8 mouse cellular contexts compared by ENCODE assay signal in genomic region chr10:24711071-24711470, GRCm38 (mm10). TPM values are rescaled to one million over a fixed set of nuclear protein-coding genes. Genes with fewer than 3 reads are reported as not detected.
DNase-seq lines count a peak whose midpoint lies in the region; ATAC-seq and TF ChIP-seq lines count a peak whose summit lies in the region.

No protein-coding gene starts in this region.

- ATAC-seq in cerebellum, adult (ENCODE audit: insufficient number of reproducible peaks, low FRiP score, low TSS enrichment) = 0 out of 2 replicates have a peak, but pooled peaks have one; percentile 11
- ATAC-seq in forebrain, embryonic 16.5 days = peak; percentile 41; the same call in 1 of the 2 replicates
- ATAC-seq in neural tube, embryonic 12.5 days (ENCODE audit: low FRiP score, low read depth) = peak; percentile 5; the same call in 1 of the 2 replicates

- DNase-seq in cerebellum, adult 11 months = no peak
- no peak for DNase-seq in CH12.LX (ENCODE audit: extremely low read depth)
- DNase-seq in limb, embryonic 10.5 days (ENCODE audit: low spot score) = peak; percentile 36
- no peak for DNase-seq in thymus, postnatal 0 days (ENCODE audit: low spot score)
- no peak for DNase-seq in gastrocnemius, postnatal 25 days

- H3K36me3 ChIP-seq in CH12.LX (replicated peaks in 1 of 2; ENCODE audit: control insufficient read depth in 1 of 2, insufficient read depth in 1 of 2, low read length in 1 of 2) = no peaks in the 10 kb centered on the region
- H3K36me3 ChIP-seq in forebrain, embryonic 16.5 days (ENCODE audit: control insufficient read depth, insufficient read depth) = no peaks in the 10 kb centered on the region
- H3K36me3 ChIP-seq in limb, embryonic 10.5 days = no peaks in the 10 kb centered on the region
- no peaks in the 10 kb centered on the region for H3K36me3 ChIP-seq in neural tube, embryonic 12.5 days

- H3K4me3 ChIP-seq in CH12.LX (replicated peaks in 1 of 3; ENCODE audit: low read depth in 2 of 3, low read length in 2 of 3, poor library complexity in 1 of 3) = peak overlapping the region; percentile 51 to 86 (median 63)
- H3K4me3 ChIP-seq in forebrain, embryonic 16.5 days (replicated peaks; ENCODE audit: low read length) = peak overlapping the region; percentile 73
- peak overlapping the region; percentile 75 for H3K4me3 ChIP-seq in limb, embryonic 10.5 days
- H3K4me3 ChIP-seq in neural tube, embryonic 12.5 days = peak overlapping the region; percentile 65

- H3K79me2 ChIP-seq in CH12.LX (replicated peaks; ENCODE audit: control insufficient read depth, extremely low read depth, insufficient read depth, poor library complexity, severe bottlenecking) = no peaks in the 10 kb centered on the region

- peak overlapping the region; percentile 67 for H3K9ac ChIP-seq in CH12.LX (ENCODE audit: insufficient read depth, low read depth)
- H3K9ac ChIP-seq in forebrain, embryonic 16.5 days (replicated peaks; ENCODE audit: low read depth, low read length) = peak overlapping the region; percentile 71; the same call in 1 of the 2 replicates
- H3K9ac ChIP-seq in neural tube, embryonic 12.5 days = no peak overlapping the region

- peaks cover 12% of the 10 kb centered on the region for H3K27me3 ChIP-seq in CH12.LX (replicated peaks)
- H3K27me3 ChIP-seq in forebrain, embryonic 16.5 days (replicated peaks; ENCODE audit: control insufficient read depth, insufficient read depth, low read length) = no peaks in the 10 kb centered on the region
- H3K27me3 ChIP-seq in limb, embryonic 10.5 days (ENCODE audit: low read depth, poor library complexity, severe bottlenecking) = peaks cover 42% of the 10 kb centered on the region
- peaks cover 20% of the 10 kb centered on the region for H3K27me3 ChIP-seq in neural tube, embryonic 12.5 days (replicated peaks)

- no peak overlapping the region for H3K27ac ChIP-seq in CH12.LX (ENCODE audit: insufficient read depth, low read depth)
- no peak overlapping the region for H3K27ac ChIP-seq in forebrain, embryonic 16.5 days (ENCODE audit: low read length)
- no peak overlapping the region for H3K27ac ChIP-seq in limb, embryonic 10.5 days
- no peak overlapping the region for H3K27ac ChIP-seq in neural tube, embryonic 12.5 days

- in situ Hi-C loops in CH12.LX (cut with MboI; ENCODE audit: low pct_ligation_motif_present, low pct_unique_long_range_greater_than_20kb, low sequenced_read_pairs) = no loop called here

- no peak for TF ChIP-seq CTCF in CH12.LX (conservative IDR thresholded peaks at IDR 0.05 in 1 of 2, IDR thresholded peaks at IDR 0.05 in 1 of 2; ENCODE audit: low read depth in 2 of 2, low read length in 2 of 2)

- no peak for TF ChIP-seq EP300 in CH12.LX (IDR thresholded peaks at IDR 0.05; ENCODE audit: low read length)

- no peak for TF ChIP-seq POLR2A in CH12.LX (IDR thresholded peaks at IDR 0.05; ENCODE audit: low read depth, low read length)

- H3K4me2 ChIP-seq in CH12.LX (ENCODE audit: insufficient read depth, low read depth, poor library complexity, severe bottlenecking) = peak overlapping the region; percentile 83
- peak overlapping the region; percentile 100 for H3K4me2 ChIP-seq in forebrain, embryonic 16.5 days (ENCODE audit: low read length)
- peak overlapping the region; percentile 100 for H3K4me2 ChIP-seq in neural tube, embryonic 12.5 days (replicated peaks)

- H3K4me1 ChIP-seq in CH12.LX (ENCODE audit: control insufficient read depth in 1 of 2, insufficient read depth in 2 of 2) = peaks cover 0 to 14% of the 10 kb centered on the region in 2 experiments; a peak in 2 of 4 replicates
- peaks cover 7% of the 10 kb centered on the region for H3K4me1 ChIP-seq in forebrain, embryonic 16.5 days (replicated peaks; ENCODE audit: control insufficient read depth, insufficient read depth, low read length)
- peaks cover 15% of the 10 kb centered on the region for H3K4me1 ChIP-seq in limb, embryonic 10.5 days
- H3K4me1 ChIP-seq in neural tube, embryonic 12.5 days = 0 out of 2 replicates have a peak, but pooled peaks cover 5% of the 10 kb centered on the region

- H3K9me3 ChIP-seq in CH12.LX (replicated peaks; ENCODE audit: low read length) = no peaks in the 10 kb centered on the region
- no peaks in the 10 kb centered on the region for H3K9me3 ChIP-seq in forebrain, embryonic 16.5 days (ENCODE audit: control insufficient read depth, low read length)
- H3K9me3 ChIP-seq in limb, embryonic 10.5 days (replicated peaks) = no peaks in the 10 kb centered on the region
- H3K9me3 ChIP-seq in neural tube, embryonic 12.5 days = no peaks in the 10 kb centered on the region

- TF ChIP-seq RAD21 in CH12.LX (IDR thresholded peaks at IDR 0.05; ENCODE audit: low read depth, low read length) = no peak

- dilution Hi-C loops in CH12.LX (cut with MboI; ENCODE audit: extremely low pct_ligation_motif_present, extremely low pct_unique_long_range_greater_than_20kb, low sequenced_read_pairs) = no loop called here

- WGBS in forebrain, embryonic 16.5 days = 23% methylated on average over 10 of the region's 10 CpGs
- 19% methylated on average over 10 of the region's 10 CpGs for WGBS in limb, embryonic 10.5 days
- 17% methylated on average over 10 of the region's 10 CpGs for WGBS in neural tube, embryonic 12.5 days

TF ChIP-seq in CH12.LX, 34 proteins besides CTCF, POLR2A, EP300 and RAD21:
- TF ChIP-seq E2F4 (IDR thresholded peaks at IDR 0.05; ENCODE audit: insufficient replicate concordance, low read depth, low read length) (no peak), SIN3A (IDR thresholded peaks at IDR 0.05; ENCODE audit: low read length) (0 out of 2 replicates have a peak, but pooled peaks have one; percentile 16)

RNA-seq across cellular contexts. Expression of gene Enpp1, which starts 0.9 kb away (rescaled TPM):
- total RNA-seq in CH12.LX (2012; rRNA removed) = 2.8 and 3.1 TPM in 2 replicates
- total RNA-seq in CH12.LX (2014; rRNA removed) = 0.34 and 0.58 TPM in 2 replicates
- 0.79 and 0.87 TPM in 2 replicates for polyA plus RNA-seq in CH12.LX (2012; ENCODE audit: insufficient read length, low read depth)
- polyA plus RNA-seq in forebrain, embryonic 16.5 days (2015; fragmentation: Nextera tagmentation; extraction: Ambion mirVana) = 0.99 and 2.3 TPM in 2 replicates
- polyA plus RNA-seq in limb, embryonic 10.5 days (2016; fragmentation: Nextera tagmentation; extraction: Ambion mirVana) = 0.60 and 1.1 TPM in 2 replicates
- polyA plus RNA-seq in neural tube, embryonic 12.5 days (2016; fragmentation: Nextera tagmentation; extraction: Ambion mirVana) = 2.0 and 2.1 TPM in 2 replicates
- 0.86 and 1.1 TPM in 2 replicates for polyA plus RNA-seq in thymus, postnatal 0 days (2015; fragmentation: Nextera tagmentation; extraction: Ambion mirVana)
- total RNA-seq in gastrocnemius, postnatal 25 days (2021) = 1 to 10 TPM; 3.4 to 4.9 TPM
